Mouse (Mus musculus) erythroblast, adult 5-6 weeks (primary cell): ENCODE data around the gene Gbx1. TPM values are rescaled to one million over a fixed set of nuclear protein-coding genes. Genes with fewer than 3 reads are reported as not detected.

Source experiments
- ATAC-seq: replicated peaks from 2 replicates; pipeline ENCODE4 v1.8.0; 2016; ENCODE audit warnings: moderate number of reproducible peaks, mild to moderate bottlenecking, moderate TSS enrichment, inconsistent platforms; ENCODE audit not compliant: poor library complexity, low FRiP score, severe bottlenecking
- total RNA-seq, 2 experiments: library from RNA; stranded (forward) in 1 of 2; stranded (reverse) in 1 of 2; fragments of 150-400 nt in 1 of 2; fragments of 200-764, 138-1000 nt in 1 of 2; gene quantifications; 2 replicates each; pipeline versions ENCODE4 v1.2.3 to v1.2.4; 2015 to 2017; ENCODE audit warnings: low replicate concordance in 2 of 2

The Gbx1 gene
- total RNA-seq, 2 experiments from 2014 or later = not detected

GRCm38 (mm10) chr5:24526190-24526888 is 663 bp downstream of the Gbx1 start:
- ATAC-seq = no peak

- ATAC-seq = no peak
These were observed 1.4 kb downstream of the Gbx1 start for GRCm38 (mm10) chr5:24525360-24526189.

DNA sequence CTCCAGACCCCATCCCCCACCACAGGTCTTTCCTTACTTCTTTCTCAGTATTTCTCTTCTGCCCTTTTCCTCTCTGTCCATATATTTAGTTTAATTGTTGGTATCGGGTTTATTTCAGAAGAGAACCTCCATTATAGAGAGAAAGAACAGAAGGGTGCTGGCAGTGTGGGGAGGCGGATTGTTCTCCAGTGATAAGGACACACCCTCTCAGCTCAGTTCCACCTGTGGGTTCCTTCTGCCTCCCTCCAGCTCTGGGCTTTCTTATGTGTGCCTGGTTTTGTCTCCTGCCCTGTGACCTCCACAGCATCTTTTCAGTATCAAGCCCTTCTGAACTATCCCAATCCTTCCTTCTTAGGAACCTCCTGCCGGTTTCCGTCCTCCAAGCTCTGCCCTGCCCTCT is 2.5 kb downstream of the Gbx1 start:
- no peak for ATAC-seq

DNA sequence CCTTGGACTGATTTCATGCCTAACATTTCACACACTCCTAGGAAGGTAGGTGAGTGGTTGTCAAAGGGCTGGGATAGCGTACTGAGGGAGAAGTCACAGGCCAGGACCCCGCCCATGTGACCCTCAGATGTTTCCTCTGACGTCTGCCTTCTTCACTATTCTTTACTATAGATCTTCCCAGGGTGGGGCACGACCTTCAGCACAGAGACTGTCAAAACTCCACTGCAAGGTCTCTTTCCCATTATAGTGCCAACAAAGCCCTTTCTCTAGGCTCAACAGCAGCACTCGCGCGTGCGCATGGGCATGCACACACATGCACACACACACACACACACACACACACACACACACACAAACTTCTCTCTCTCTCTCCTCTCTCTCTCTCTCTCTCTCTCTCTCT is 3.2 kb downstream of the Gbx1 start:
- no peak for ATAC-seq

DNA sequence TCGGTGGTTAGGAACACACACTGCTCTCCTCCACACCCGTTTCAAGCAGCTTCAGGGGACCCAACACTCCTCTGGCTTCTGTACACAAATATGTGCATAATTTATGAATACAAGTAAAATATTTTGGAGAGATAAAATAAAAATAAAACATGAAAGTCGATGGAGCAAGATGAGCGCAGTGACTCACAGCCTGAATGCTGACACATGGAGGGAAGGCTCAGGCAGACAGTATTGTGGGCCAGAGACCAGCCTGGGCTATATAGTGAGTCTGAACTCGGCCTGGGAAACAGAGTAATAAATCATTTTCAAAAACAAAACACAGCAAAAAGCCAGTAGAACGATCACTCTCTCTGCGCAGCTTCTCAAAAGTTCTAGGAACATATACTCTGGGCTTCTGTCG is 5.6 kb downstream of the Gbx1 start:
- no peak for ATAC-seq

GRCm38 (mm10) chr5:24512271-24512670 is 14.7 kb downstream of the Gbx1 start:
- no peak for ATAC-seq

- no peak for ATAC-seq
These were observed 16.4 kb downstream of the Gbx1 start for GRCm38 (mm10) chr5:24510635-24511034.

GRCm38 (mm10) chr5:24508406-24508805 is 18.6 kb downstream of the Gbx1 start:
- no peak for ATAC-seq

- no peak for ATAC-seq
These were observed 21.5 kb downstream of the Gbx1 start for GRCm38 (mm10) chr5:24505513-24505912.

DNA sequence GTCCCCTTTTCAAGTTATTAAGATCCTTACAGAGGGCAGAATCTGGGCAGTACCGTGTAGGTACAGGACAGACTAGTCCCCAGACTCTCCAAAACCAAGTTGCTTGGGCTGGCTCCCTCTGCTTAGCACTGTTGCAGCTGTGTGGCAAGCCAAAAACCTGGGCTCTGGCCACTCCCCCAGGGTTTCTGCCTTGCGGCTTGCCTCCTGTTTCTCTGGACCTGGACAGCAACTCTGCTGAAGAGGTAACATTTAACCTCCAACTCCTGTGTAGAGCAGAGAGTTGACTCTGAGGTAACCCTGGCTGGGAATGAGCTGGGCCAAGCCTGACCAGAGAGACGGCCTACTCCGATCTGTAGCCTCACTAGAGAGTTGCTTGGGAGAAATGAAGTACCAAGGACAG is 24.2 kb downstream of the Gbx1 start:
- ATAC-seq = no peak

GRCm38 (mm10) chr5:24500851-24501250 is 26.2 kb downstream of the Gbx1 start:
- no peak for ATAC-seq

DNA sequence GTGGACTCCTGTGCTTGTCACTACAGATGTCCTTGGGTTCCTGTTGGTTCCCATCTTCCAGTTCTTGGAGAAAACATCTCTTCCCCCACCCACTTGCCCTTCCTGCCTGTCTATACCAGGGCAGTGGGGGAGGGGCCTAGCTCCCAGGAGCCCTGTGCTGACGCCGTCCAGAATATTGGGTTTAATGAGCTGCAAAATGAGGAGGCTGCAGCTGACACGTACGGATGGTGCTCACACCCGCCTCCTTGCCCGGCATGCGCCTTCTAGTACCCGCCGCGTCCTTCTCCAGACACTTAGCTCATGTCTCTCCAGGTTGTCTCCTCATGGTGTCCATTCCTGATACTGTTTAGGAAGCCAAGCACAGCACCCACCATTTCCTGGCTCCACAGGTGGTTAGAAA is 27.9 kb downstream of the Gbx1 start:
- ATAC-seq = no peak

DNA sequence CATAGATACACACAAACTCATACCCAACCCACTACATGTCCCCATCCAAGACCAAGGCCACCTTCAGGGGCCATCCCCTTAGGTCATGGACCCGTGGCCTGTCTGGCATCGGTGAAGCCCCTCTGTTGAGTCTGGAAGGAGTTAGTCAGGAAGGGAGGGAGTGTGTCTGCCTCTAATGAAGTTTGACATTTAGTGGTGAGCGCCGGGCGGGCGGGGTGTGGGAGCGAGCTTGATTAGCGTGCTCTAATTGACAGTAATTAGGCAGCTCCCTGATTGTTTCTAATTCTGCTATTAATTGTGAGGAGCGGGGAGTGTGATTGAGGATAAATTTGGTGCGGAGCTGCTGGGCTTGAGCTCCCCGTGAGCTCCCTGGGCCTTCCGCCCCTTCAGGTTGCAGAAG is 29.5 kb downstream of the Gbx1 start:
- ATAC-seq = no peak

GRCm38 (mm10) chr5:24496756-24497155 is 30.2 kb downstream of the Gbx1 start:
- no peak for ATAC-seq

DNA sequence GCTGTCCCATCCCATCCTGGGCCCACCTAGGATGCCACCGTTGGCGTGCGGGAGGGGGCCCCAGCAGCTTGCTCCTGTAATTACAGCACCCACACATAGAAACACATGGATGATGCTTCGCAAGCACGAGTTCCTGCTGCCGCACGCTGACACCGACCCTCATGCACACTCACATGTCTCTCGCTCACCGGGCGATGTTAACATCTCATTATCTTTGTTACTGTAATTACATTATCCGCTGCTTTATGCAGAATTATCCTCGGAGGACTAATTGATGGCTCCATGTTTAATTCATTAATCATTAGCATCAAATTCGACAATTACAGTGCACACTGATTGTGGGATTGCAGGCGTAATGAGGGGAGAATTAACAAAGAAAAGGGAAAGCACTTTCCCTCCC is 32.0 kb downstream of the Gbx1 start:
- ATAC-seq = no peak

DNA sequence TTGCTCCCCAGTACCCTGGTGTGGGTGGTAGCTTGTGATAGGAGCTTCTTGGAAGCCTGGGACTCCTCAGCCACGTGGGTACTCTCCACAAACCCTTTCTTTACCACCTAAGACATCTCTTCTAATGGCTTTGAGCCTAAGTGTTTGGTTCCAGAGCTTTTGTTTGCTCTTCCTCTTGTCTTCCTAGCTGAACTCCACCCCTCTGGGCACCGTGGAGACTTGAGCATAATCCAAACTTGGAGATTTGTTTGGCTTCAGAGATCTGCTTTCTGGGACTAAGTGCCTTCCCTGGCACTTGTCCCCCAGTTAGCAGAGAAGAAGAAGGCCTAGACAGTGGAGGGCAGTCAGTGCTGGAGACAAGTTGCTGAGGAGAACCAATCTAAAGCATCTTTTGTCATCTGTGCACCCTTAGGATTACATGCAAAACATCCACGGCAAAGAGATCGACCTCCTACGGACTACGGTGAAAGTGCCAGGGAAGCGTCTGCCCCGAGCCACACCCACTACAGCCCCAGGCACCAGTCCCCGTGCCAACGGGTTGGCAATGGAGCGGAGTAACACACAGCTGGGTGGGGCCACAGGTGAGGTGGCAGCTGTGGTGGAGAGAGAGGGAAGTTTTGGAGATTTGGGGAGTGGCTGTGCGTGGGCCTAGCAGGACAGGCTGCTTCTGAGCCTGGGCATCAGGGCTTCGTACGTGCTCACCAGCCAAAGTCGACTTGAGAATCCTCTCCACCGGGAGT is 34.3 kb downstream of the Gbx1 start:
- ATAC-seq = no peak

- ATAC-seq = no peak
These were observed 36.5 kb downstream of the Gbx1 start for GRCm38 (mm10) chr5:24490413-24490920.

- ATAC-seq = no peak
These were observed 40.3 kb downstream of the Gbx1 start for GRCm38 (mm10) chr5:24486738-24487137.

DNA sequence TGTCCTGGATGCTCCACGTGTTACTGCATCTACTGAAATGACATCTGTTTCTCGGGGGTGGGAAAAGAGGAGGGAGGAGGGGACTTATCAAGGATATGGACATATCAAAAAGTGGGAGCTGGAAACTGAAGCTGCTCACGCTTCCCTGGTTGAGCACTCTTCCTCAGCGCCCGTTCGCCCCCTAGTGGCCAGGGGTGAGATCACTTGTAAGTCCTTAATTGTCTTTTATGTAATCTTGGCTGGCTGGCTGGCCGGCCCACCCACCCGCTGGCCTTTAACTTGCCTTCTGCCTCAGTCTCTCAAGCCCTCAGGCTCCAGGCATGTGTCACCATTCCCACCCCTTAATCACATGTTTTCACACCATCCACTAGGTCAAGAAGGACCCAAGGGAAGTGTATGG is 40.9 kb downstream of the Gbx1 start:
- peak; percentile 71 for ATAC-seq

- ATAC-seq = no peak
These were observed 42.0 kb downstream of the Gbx1 start for GRCm38 (mm10) chr5:24484963-24485362.

DNA sequence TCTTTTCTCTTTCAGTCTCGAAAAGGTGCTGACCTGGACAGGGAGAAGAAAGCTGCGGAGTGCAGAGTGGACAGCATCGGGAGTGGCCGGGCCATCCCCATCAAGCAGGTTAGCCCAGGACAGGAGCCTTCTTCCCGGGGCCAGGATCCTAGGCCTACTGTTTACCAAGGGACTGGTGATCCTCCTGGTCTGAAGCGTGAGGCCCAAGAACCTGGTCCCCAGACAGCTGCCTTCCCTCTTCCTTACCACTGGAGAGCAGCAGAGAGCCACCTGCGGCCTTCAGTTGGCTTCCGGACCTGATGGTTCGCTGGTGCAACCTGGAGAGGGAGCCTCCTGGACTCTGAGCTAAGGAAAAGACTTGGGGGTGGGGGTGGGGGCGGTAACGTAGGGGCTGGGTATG is 43.7 kb downstream of the Gbx1 start:
- ATAC-seq = no peak
